Mouse (Mus musculus): ENCODE results near the gene 1700018B08Rik. TPM values are rescaled to one million over a fixed set of nuclear protein-coding genes. Genes with fewer than 3 reads are reported as not detected.

The 1700018B08Rik gene
- total RNA-seq (2017) = not detected in 3 replicates

GRCm38 (mm10) chr8:121544276-121544785 lies at the start of gene 1700018B08Rik:
1700018B08Rik (minus strand) TSS chr8:121544320.
- ATAC-seq (replicated peaks; ENCODE audit: insufficient number of reproducible peaks, low FRiP score, low TSS enrichment, poor library complexity, severe bottlenecking) = no peak

- ATAC-seq (replicated peaks; ENCODE audit: insufficient number of reproducible peaks, low FRiP score, low TSS enrichment, poor library complexity, severe bottlenecking) = no peak
These were observed 49.2 kb upstream of the 1700018B08Rik start for GRCm38 (mm10) chr8:121593293-121593692.

GRCm38 (mm10) chr8:121591178-121592066 lies 47.3 kb upstream of the 1700018B08Rik start:
- peak; percentile 28; the same call in 1 of the 2 replicates for ATAC-seq (replicated peaks; ENCODE audit: insufficient number of reproducible peaks, low FRiP score, low TSS enrichment, poor library complexity, severe bottlenecking)

GRCm38 (mm10) chr8:121590203-121591177 lies 46.4 kb upstream of the 1700018B08Rik start, which contains the start of gene Map1lc3b:
Map1lc3b (plus strand) TSS chr8:121590361.
- peak; percentile 68 for ATAC-seq (replicated peaks; ENCODE audit: insufficient number of reproducible peaks, low FRiP score, low TSS enrichment, poor library complexity, severe bottlenecking)

- ATAC-seq (replicated peaks; ENCODE audit: insufficient number of reproducible peaks, low FRiP score, low TSS enrichment, poor library complexity, severe bottlenecking) = no peak
These were observed 45.1 kb upstream of the 1700018B08Rik start for GRCm38 (mm10) chr8:121589205-121589726.

GRCm38 (mm10) chr8:121588750-121589149 lies 44.6 kb upstream of the 1700018B08Rik start:
- ATAC-seq (replicated peaks; ENCODE audit: insufficient number of reproducible peaks, low FRiP score, low TSS enrichment, poor library complexity, severe bottlenecking) = no peak

GRCm38 (mm10) chr8:121585159-121585825 lies 41.2 kb upstream of the 1700018B08Rik start:
- ATAC-seq (replicated peaks; ENCODE audit: insufficient number of reproducible peaks, low FRiP score, low TSS enrichment, poor library complexity, severe bottlenecking) = peak; percentile 89

GRCm38 (mm10) chr8:121584730-121585129 lies 40.6 kb upstream of the 1700018B08Rik start:
- no peak for ATAC-seq (replicated peaks; ENCODE audit: insufficient number of reproducible peaks, low FRiP score, low TSS enrichment, poor library complexity, severe bottlenecking)

- no peak for ATAC-seq (replicated peaks; ENCODE audit: insufficient number of reproducible peaks, low FRiP score, low TSS enrichment, poor library complexity, severe bottlenecking)
These were observed 39.5 kb upstream of the 1700018B08Rik start for GRCm38 (mm10) chr8:121583653-121584052.

- ATAC-seq (replicated peaks; ENCODE audit: insufficient number of reproducible peaks, low FRiP score, low TSS enrichment, poor library complexity, severe bottlenecking) = peak; percentile 66
These were observed 36.3 kb upstream of the 1700018B08Rik start for GRCm38 (mm10) chr8:121580465-121580864.

- ATAC-seq (replicated peaks; ENCODE audit: insufficient number of reproducible peaks, low FRiP score, low TSS enrichment, poor library complexity, severe bottlenecking) = peak; percentile 49
These were observed 34.7 kb upstream of the 1700018B08Rik start, which contains the start of gene Fbxo31 for GRCm38 (mm10) chr8:121578676-121579451. Fbxo31 (minus strand) TSS chr8:121578806.

- no peak for ATAC-seq (replicated peaks; ENCODE audit: insufficient number of reproducible peaks, low FRiP score, low TSS enrichment, poor library complexity, severe bottlenecking)
These were observed 33.9 kb upstream of the 1700018B08Rik start for GRCm38 (mm10) chr8:121577751-121578675.

GRCm38 (mm10) chr8:121575661-121576060 lies 31.5 kb upstream of the 1700018B08Rik start:
- ATAC-seq (replicated peaks; ENCODE audit: insufficient number of reproducible peaks, low FRiP score, low TSS enrichment, poor library complexity, severe bottlenecking) = no peak

GRCm38 (mm10) chr8:121573275-121573674 lies 29.2 kb upstream of the 1700018B08Rik start:
- peak; percentile 46 for ATAC-seq (replicated peaks; ENCODE audit: insufficient number of reproducible peaks, low FRiP score, low TSS enrichment, poor library complexity, severe bottlenecking)

- no peak for ATAC-seq (replicated peaks; ENCODE audit: insufficient number of reproducible peaks, low FRiP score, low TSS enrichment, poor library complexity, severe bottlenecking)
These were observed 28.0 kb upstream of the 1700018B08Rik start for GRCm38 (mm10) chr8:121572121-121572520.

GRCm38 (mm10) chr8:121570801-121571200 lies 26.7 kb upstream of the 1700018B08Rik start:
- ATAC-seq (replicated peaks; ENCODE audit: insufficient number of reproducible peaks, low FRiP score, low TSS enrichment, poor library complexity, severe bottlenecking) = no peak
